Mouse (Mus musculus) liver, postnatal 0 days (tissue): ENCODE results near the gene Igsf1.

Experiments used
- CTCF ChIP-seq: sonication (generic); IDR thresholded peaks from 2 replicates; pipeline ENCODE4 v1.5.1; 2016; ENCODE audit warnings: antibody characterized with exemption, low read depth
- EP300 ChIP-seq: IDR thresholded peaks from 2 replicates; pipeline ENCODE4 v1.6.1; 2016; ENCODE audit warnings: antibody characterized with exemption, low read depth, mild to moderate bottlenecking

GRCm38 (mm10) chrX:49734959-49735358 is 62.6 kb downstream of the Igsf1 start, which contains the start of gene Olfr1321:
- TF ChIP-seq EP300 (no peak), CTCF (no peak)
